Mouse (Mus musculus) C2C12 (cell line): ENCODE measurements around the gene Hjurp.

ENCODE experiments used
- CEBPB ChIP-seq: IDR thresholded peaks from one replicate; pipeline ENCODE4 v1.6.1; 2011; ENCODE audit warnings: low read depth, mild to moderate bottlenecking, control low read depth, moderate library complexity
- CTCF ChIP-seq: IDR thresholded peaks from one replicate; pipeline ENCODE4 v1.5.1; 2011; ENCODE audit not compliant: control insufficient read depth, insufficient read depth, insufficient read length
- FOSL1 ChIP-seq: IDR thresholded peaks from one replicate; pipeline ENCODE4 v1.8.0; 2011; ENCODE audit warnings: mild to moderate bottlenecking, low read length; ENCODE audit not compliant: poor library complexity, insufficient read depth, severe bottlenecking
- MAX ChIP-seq: IDR thresholded peaks from one replicate; pipeline ENCODE4 v1.6.1; 2011; ENCODE audit warnings: mild to moderate bottlenecking, control low read depth
- MYOD1 ChIP-seq: IDR thresholded peaks from one replicate; pipeline ENCODE4 v1.6.1; 2011; ENCODE audit warnings: low read depth; ENCODE audit not compliant: control insufficient read depth, insufficient read length
- USF1 ChIP-seq: IDR thresholded peaks from one replicate; pipeline ENCODE4 v1.6.1; 2011; ENCODE audit warnings: low read depth, mild to moderate bottlenecking, control low read depth, moderate library complexity

GRCm38 (mm10) chr1:88290511-88290910 lies 13.1 kb upstream of the Hjurp start:
- TF ChIP-seq CTCF (no peak), USF1 (no peak), MAX (no peak), MYOD1 (no peak), FOSL1 (no peak), CEBPB (no peak)
